Mouse (Mus musculus) v-Abl transformed pro-B cells (cell line): ENCODE measurements around the gene Ptpn6.
"Not testable (repeated sequence)": the region's sequence is repeated elsewhere in the genome, so short reads cannot be mapped to it uniquely, and the experiment has no call there.

Experiments used
- in situ Hi-C, 2 experiments: fragments of 400-800 bp; cut with MboI; formaldehyde crosslinking; loops; one replicate each; pipeline ENCODE4 v1.15.1; 2025; ENCODE audit not compliant: unreplicated experiment in 2 of 2

The Ptpn6 gene

GRCm38 (mm10) chr6:124704417-124704816 lies 34.1 kb downstream of the Ptpn6 start:
- in situ Hi-C loops: no loop called here

- in situ Hi-C loops: no loop called here
Observed at GRCm38 (mm10) chr6:124703789-124704188, 34.7 kb downstream of the Ptpn6 start.

GRCm38 (mm10) chr6:124702784-124703103 lies 35.8 kb downstream of the Ptpn6 start:
- in situ Hi-C loops: no loop called here

GRCm38 (mm10) chr6:124702102-124702783 lies 36.3 kb downstream of the Ptpn6 start:
- in situ Hi-C loops: no loop called here

GRCm38 (mm10) chr6:124701338-124701737 lies 37.2 kb downstream of the Ptpn6 start:
- in situ Hi-C loops: no loop called here

- in situ Hi-C loops: no loop called here
Observed at GRCm38 (mm10) chr6:124699962-124700610, 38.4 kb downstream of the Ptpn6 start.

- in situ Hi-C loops: no loop called here
Observed at GRCm38 (mm10) chr6:124699366-124699765, 39.1 kb downstream of the Ptpn6 start.

GRCm38 (mm10) chr6:124698751-124699150 lies 39.8 kb downstream of the Ptpn6 start:
- in situ Hi-C loops: no loop called here

- in situ Hi-C loops: no loop called here
Observed at GRCm38 (mm10) chr6:124696441-124697150, 41.9 kb downstream of the Ptpn6 start.

- in situ Hi-C loops: no loop called here
Observed at GRCm38 (mm10) chr6:124694166-124694955, 44.2 kb downstream of the Ptpn6 start.

GRCm38 (mm10) chr6:124693243-124693981 lies 45.1 kb downstream of the Ptpn6 start:
- in situ Hi-C loops: no loop called here

- in situ Hi-C loops: no loop called here
Observed at GRCm38 (mm10) chr6:124690517-124690916, 48.0 kb downstream of the Ptpn6 start.

GRCm38 (mm10) chr6:124689011-124689410 lies 49.5 kb downstream of the Ptpn6 start:
- in situ Hi-C loops: no loop called here

GRCm38 (mm10) chr6:124688151-124688758 lies 50.3 kb downstream of the Ptpn6 start:
- in situ Hi-C loops: no loop called here

GRCm38 (mm10) chr6:124686644-124687043 lies 51.9 kb downstream of the Ptpn6 start:
- in situ Hi-C loops: not testable (repeated sequence)

- in situ Hi-C loops: no loop called here
Observed at GRCm38 (mm10) chr6:124685606-124686386, 52.7 kb downstream of the Ptpn6 start.

GRCm38 (mm10) chr6:124683591-124684417 lies 54.7 kb downstream of the Ptpn6 start:
- in situ Hi-C loops: no loop called here

- in situ Hi-C loops: not testable (repeated sequence)
Observed at GRCm38 (mm10) chr6:124682291-124682690, 56.2 kb downstream of the Ptpn6 start.
